Mouse (Mus musculus) activated CD4-positive, CD25-positive, alpha-beta regulatory T cell, adult 4 months (primary cell): ENCODE measurements around the gene D130043K22Rik. TPM values are rescaled to one million over a fixed set of nuclear protein-coding genes. Genes with fewer than 3 reads are reported as not detected.

Source experiments
- polyA plus RNA-seq, 2 experiments: library from polyadenylated mRNA; unstranded; fragments of 100-300 nt; shearing (Covaris generic); gene quantifications; one replicate each; pipeline ENCODE4 v1.2.1; 2017

Gene D130043K22Rik
- polyA plus RNA-seq, 2 experiments from 2014 or later: 0.24 to 0.25 TPM

Other genes with a start within 250 kb of the D130043K22Rik start
- gene Armh2, start 103.9 kb upstream of the D130043K22Rik start, polyA plus RNA-seq: not detected
- 10 to 100 TPM; 47.8 to 61.4 TPM for gene Gmnn, start 83.2 kb upstream of the D130043K22Rik start, polyA plus RNA-seq
- gene BC005537, start 43.5 kb upstream of the D130043K22Rik start, polyA plus RNA-seq: 10 to 100 TPM; 32.0 to 44.4 TPM
- gene Acot13, start 13.6 kb upstream of the D130043K22Rik start, polyA plus RNA-seq: 10 to 100 TPM; 69.2 to 76.1 TPM
- 10 to 100 TPM; 17.2 to 24.2 TPM for gene Tdp2, start 13.5 kb upstream of the D130043K22Rik start, polyA plus RNA-seq
- under 1 TPM; 0.20 to 0.49 TPM for gene Aldh5a1, start 92.5 kb downstream of the D130043K22Rik start, polyA plus RNA-seq
- gene Gpld1, start 98.0 kb downstream of the D130043K22Rik start, polyA plus RNA-seq: 1 to 10 TPM in 1 of 2 experiments, under 1 TPM in 1; 0.98 to 2.4 TPM
- 1 to 10 TPM; 5.6 to 5.7 TPM for gene Mrs2, start 175.2 kb downstream of the D130043K22Rik start, polyA plus RNA-seq
- gene Dcdc2a, start 210.9 kb downstream of the D130043K22Rik start, polyA plus RNA-seq: not detected